Mouse (Mus musculus) urinary bladder, postnatal 14 days (tissue): ENCODE measurements around the gene Isyna1.

Source experiments
- DNase-seq: peaks from one replicate; pipeline ENCODE4 v3.0.0; 2021; ENCODE audit warnings: low spot score

Isyna1 gene

DNA sequence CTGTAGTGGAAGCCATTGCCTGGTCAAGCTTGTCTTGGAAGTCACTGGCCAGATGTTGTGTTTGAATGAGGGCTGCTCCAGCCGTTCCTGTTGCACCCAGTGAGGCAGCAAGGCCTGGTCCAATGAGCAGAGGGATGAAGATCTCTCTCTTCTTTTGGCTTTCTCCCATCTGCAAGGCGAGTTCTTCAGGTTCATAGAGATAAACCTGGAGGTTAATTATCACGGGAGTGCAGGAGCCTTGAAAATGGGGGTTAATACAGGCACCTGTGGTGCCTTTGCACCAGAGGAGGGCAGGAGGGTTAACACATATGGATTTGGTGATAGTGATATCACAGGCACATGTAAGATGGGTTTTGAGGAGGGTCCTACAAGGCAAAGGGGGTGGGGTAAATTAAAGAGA, 28.0 kb downstream of the Isyna1 start:
- no peak for DNase-seq

DNA sequence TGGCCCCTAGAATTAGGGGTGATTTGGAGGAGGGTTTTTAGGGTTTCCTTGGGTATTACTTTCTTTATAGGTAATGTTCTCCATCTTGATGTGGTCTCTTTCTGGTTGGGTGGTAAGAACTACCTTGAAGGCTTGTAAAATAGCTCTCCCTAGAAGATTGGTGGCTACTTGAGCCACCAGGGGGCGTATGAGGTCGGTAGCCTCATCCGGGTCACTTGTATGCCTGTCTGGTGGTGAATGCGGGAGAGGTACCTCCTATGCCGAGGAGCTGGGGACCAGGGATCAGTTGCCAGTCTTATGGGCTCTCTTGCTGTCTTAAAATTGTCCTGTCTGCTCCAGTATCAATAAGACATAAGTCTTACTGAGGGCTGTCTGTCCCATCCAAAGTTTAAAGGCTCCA, 30.9 kb downstream of the Isyna1 start:
- DNase-seq: peak; percentile 66

DNA sequence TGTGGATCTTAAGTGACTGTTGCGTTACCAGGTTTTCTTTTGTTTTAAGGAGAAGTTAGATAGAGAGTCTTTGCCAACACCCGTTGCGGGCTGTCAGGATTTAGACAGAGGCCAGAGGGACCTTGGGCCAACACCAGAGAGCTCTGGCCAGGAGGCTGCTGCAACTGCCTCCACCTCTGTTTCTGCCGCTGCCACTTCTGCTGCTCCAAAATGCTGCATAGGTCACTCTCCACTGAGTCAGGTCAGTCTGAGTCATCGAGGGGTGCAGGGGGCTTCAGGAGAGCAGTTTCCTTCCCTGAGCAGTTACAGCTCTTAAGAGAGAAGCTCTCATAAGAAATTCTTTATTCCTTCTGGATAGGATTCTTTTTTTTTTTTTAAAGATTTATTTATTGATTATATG, 32.9 kb downstream of the Isyna1 start:
- DNase-seq: no peak

DNA sequence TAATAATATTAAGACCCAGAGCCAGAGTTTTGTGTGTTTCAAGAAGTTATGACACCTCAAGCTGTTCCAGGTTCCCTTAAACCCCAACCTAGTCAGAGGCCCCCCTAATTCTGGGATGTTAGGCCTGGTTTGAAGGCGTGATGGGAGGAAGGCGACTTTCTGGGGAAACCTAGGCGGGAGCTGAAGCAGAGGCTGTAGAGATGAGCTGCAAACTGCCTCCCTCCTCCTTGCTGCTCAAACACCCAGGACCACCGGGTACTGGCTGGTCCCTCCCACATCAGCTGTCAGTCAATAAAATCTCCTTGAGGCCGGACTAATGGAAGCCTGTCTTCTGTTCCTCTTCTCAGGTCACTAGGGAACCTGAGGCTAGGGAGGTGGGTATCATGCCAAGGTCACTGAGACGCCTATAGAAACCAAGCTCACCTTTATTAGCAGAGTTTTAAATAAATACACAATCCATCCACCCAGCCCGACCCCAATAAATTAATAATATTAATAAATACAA, 34.9 kb downstream of the Isyna1 start:
- DNase-seq: no peak

GRCm38 (mm10) chr8:70629574-70630531, 35.7 kb downstream of the Isyna1 start:
- peak; percentile 81 for DNase-seq

DNA sequence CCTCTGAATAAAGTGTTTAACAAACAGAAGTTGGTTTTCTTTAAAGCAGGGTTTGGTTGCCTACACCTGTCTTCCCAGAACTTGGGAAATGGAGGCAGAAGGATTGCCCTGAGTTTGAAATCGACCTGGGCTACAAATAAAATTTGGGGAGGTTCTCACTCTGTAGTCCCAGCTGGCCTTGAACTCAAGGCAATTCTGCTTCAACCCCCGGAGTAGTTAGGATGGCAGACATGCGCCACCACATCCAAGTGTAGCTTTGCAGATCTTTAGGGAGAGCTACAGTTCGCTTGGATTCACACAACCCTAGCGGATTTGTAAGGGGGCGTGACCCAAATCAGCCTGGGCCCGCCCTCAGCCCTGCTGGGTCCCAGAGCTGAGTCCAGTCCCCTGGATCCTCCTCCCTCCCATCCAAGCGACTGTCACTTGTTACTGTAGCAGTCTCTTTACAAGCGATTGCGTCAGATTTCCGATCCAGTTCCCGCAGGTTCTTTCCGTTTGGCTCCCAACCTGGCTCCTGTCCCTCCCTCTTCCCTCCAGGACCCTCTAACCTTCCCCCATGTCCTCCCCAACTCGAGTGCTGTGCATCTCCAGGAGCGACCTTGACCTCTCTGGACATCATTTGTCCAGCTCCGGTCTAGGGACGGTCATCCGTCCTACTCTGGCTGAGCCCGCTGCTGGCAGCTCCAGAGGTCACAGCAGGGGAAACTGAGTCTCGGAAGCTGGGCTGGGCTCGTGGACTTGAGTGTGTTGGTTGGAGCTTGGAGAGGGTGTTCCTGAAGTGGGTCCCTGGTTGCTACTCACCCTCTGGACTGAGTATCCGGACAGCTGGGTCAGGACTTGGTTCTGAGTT, 36.6 kb downstream of the Isyna1 start:
- DNase-seq: peak; percentile 67

DNA sequence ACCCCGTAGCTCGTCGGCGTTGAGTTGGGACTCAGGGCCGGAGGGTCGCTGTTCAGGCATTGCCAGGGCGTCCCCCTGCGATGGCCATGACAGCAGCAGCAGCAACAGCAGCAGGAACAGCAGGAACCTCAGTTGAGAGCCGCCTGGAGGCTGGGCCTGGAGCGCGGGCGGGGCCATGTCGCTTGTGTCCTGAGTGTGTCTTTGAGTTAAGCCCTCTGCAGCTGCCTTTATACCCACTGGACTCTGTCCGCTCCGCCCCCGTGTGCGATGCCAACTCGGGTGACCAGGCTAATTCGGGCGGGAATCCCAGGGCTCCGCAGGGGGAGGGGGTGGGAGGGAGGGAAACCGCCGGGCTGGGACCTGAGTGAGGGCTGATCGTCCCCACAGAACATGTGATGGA, 37.3 kb downstream of the Isyna1 start:
- no peak for DNase-seq

- no peak for DNase-seq
Observed at GRCm38 (mm10) chr8:70632346-70632892, 38.2 kb downstream of the Isyna1 start, which contains the start of gene Gdf15. Gene Gdf15 (minus strand): TSS chr8:70632456.

DNA sequence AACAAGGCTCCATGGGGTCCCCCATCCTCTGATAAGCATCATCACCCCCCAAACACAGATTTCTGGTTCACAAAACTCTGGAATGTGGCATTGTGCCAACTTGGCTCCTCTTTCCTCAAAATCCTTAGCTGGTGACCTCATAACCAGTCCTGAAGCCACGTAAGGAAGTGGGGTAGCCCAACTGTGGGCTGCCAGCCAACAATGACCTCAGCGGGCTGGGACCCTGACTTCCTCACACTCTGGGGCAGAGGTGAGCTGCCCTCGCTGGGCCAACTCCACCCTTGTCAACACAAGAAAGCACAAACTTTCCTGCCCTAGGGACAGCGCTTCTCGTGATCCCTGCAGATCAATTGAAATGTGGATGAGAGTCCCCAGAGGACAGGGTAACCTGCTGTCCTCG, 39.9 kb downstream of the Isyna1 start:
- DNase-seq: peak; percentile 63

DNA sequence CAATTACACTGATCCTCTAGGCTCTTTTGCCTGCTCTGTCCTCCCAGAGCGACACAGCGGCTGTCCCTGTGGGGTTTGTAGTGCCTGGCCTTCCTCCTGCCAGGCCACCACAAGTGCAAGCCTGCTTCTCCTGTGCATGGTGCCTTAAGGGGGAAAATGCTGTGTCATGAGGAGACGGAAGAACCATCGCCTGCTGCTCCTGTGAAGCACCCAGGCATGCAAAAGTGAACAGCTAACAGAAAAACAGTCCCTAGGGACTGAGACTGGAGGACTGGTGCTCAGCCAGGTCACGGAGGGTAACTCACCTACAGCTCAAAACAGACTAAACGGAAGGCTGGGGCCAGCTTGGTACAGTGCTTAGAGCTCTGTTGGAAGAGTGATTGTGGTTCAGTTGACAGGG, 41.4 kb downstream of the Isyna1 start:
- no peak for DNase-seq

- DNase-seq: no peak
Observed at GRCm38 (mm10) chr8:70636838-70637237, 42.7 kb downstream of the Isyna1 start.

- no peak for DNase-seq
Observed at GRCm38 (mm10) chr8:70638752-70639151, 44.6 kb downstream of the Isyna1 start.

- no peak for DNase-seq
Observed at GRCm38 (mm10) chr8:70643019-70643418, 48.8 kb downstream of the Isyna1 start.

- no peak for DNase-seq
Observed at GRCm38 (mm10) chr8:70644065-70644464, 49.9 kb downstream of the Isyna1 start.

DNA sequence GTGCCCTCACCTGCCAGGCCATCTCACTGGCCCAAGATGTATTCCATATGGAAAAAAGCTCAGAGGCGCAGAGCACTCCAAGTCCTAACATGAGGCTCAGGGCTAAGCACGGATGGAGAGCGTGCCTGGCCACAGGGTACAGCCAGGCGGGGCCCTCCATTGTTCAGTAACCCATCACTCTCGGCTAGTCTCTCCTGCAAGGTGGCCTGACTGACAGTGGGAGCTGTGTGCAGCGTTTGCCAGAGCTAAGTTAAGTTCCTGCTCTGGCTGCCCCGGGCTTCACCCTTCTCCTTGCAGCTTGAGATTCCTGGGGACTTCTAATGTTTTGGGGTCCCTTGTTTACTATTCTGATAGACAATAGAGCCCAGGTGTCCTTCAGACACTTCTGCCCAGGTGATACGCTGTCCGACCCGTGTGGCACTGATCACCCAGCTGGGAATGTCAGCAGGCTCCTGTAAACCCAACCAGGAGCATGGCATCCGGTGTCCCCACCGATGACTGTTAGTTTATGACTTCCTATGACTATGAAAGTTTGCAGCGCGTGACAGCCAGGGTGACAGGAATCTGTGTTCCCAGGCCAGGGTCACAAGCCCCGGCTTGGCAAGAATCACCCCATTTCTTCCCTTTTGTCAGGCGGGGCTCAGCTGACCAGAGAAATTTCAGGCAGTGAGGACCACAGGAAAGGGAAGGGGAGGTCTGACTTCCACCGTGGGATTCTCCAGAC, 51.5 kb downstream of the Isyna1 start:
- DNase-seq: no peak

GRCm38 (mm10) chr8:70646369-70646768, 52.2 kb downstream of the Isyna1 start:
- DNase-seq: no peak

DNA sequence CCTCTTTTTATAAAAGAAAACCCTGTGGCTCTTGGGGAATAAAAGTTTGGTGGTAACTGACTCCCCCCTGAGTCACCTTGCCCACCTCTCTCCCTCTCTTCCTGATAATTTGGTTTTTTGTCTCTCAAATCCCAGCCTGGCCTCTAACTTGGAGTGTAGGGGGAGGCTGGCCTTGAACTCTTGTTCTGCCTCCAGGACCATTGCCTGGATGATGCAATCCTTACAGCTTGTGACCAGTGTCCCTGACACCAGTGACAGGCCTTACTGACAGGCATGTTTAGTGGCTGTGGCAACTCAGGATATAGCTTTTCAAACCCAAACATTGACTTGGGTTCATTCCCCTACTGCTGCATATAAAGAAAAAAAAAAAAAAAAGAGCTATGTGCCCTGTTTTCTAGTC, 52.6 kb downstream of the Isyna1 start:
- DNase-seq: no peak
